Mouse (Mus musculus) neural tube, embryonic 10.5 days (tissue): ENCODE data around the gene Wipf1.
A peak's percentile ranks its signal among the peaks of the same experiment; 100 is the strongest.
"Not testable (repeated sequence)": the region's sequence is repeated elsewhere in the genome, so short reads cannot be mapped to it uniquely, and the experiment has no call there.

Experiments
- DNase-seq: peaks from one replicate; pipeline ENCODE4 v3.0.0-alpha.2; 2017; ENCODE audit warnings: low spot score; ENCODE audit errors: extremely low spot score

The Wipf1 gene

GRCm38 (mm10) chr2:73509248-73510024 is 20.1 kb downstream of the Wipf1 start:
- no peak for DNase-seq

- DNase-seq = no peak
Measured at GRCm38 (mm10) chr2:73507886-73508285, 21.6 kb downstream of the Wipf1 start.

GRCm38 (mm10) chr2:73506337-73506736 is 23.2 kb downstream of the Wipf1 start:
- DNase-seq = not testable (repeated sequence)

- DNase-seq = no peak
Measured at GRCm38 (mm10) chr2:73502863-73503429, 26.6 kb downstream of the Wipf1 start.

- no peak for DNase-seq
Measured at GRCm38 (mm10) chr2:73500864-73501263, 28.7 kb downstream of the Wipf1 start.

GRCm38 (mm10) chr2:73498322-73498721 is 31.2 kb downstream of the Wipf1 start:
- DNase-seq = no peak

GRCm38 (mm10) chr2:73497572-73497971 is 32.0 kb downstream of the Wipf1 start:
- no peak for DNase-seq

GRCm38 (mm10) chr2:73496944-73497343 is 32.6 kb downstream of the Wipf1 start:
- DNase-seq = no peak

- no peak for DNase-seq
Measured at GRCm38 (mm10) chr2:73496329-73496685, 33.2 kb downstream of the Wipf1 start.

- DNase-seq = peak; percentile 46
Measured at GRCm38 (mm10) chr2:73495617-73496328, 33.8 kb downstream of the Wipf1 start.

- no peak for DNase-seq
Measured at GRCm38 (mm10) chr2:73493517-73493916, 36.0 kb downstream of the Wipf1 start.

- no peak for DNase-seq
Measured at GRCm38 (mm10) chr2:73491442-73492241, 37.9 kb downstream of the Wipf1 start.

- no peak for DNase-seq
Measured at GRCm38 (mm10) chr2:73490466-73490865, 39.1 kb downstream of the Wipf1 start.

- no peak for DNase-seq
Measured at GRCm38 (mm10) chr2:73486120-73486601, 43.4 kb downstream of the Wipf1 start.

GRCm38 (mm10) chr2:73485236-73486119 is 44.1 kb downstream of the Wipf1 start:
- no peak for DNase-seq

GRCm38 (mm10) chr2:73484561-73485235 is 44.8 kb downstream of the Wipf1 start:
- DNase-seq = no peak

GRCm38 (mm10) chr2:73478805-73479204 is 50.7 kb downstream of the Wipf1 start:
- DNase-seq = no peak

GRCm38 (mm10) chr2:73477501-73477900 is 52.0 kb downstream of the Wipf1 start:
- DNase-seq = no peak

GRCm38 (mm10) chr2:73475519-73475918 is 54.0 kb downstream of the Wipf1 start:
- no peak for DNase-seq

- no peak for DNase-seq
Measured at GRCm38 (mm10) chr2:73472130-73472529, 57.4 kb downstream of the Wipf1 start.
